Mouse (Mus musculus) E14TG2a.4 (cell line): ENCODE measurements around the gene Plekhh3.

Source experiments
- CTCF ChIP-seq: conservative IDR thresholded peaks from 2 replicates; pipeline ENCODE4 v1.5.1; 2014; ENCODE audit warnings: low read length
- NANOG ChIP-seq: IDR thresholded peaks from 2 replicates; pipeline ENCODE4 v1.6.1; 2014; ENCODE audit warnings: borderline replicate concordance, low read length, mixed read lengths
- POU5F1 ChIP-seq: IDR thresholded peaks from 2 replicates; pipeline ENCODE4 v1.6.1; 2014; ENCODE audit warnings: low read length, borderline replicate concordance

DNA sequence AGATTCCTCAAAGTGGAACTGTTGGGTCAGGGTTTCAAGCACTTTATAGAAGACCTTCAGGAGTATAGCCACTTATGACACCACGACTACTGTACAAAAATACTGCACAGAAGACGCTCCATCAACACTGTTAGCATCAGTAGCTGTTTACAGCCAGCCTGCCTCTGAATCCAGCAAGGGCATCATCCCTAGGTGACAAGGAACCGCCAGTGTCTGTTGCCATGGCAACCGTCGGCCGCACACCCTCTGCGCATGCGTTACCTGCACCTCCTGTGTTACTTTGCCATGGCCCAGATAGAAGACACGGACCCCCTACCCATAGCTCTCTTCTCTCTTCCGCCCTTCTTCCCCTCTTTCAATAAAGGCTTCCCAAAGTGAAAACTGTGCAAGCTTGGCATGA lies 24.8 kb downstream of the Plekhh3 start:
- TF ChIP-seq CTCF: no peak
- no peak for TF ChIP-seq POU5F1
- no peak for TF ChIP-seq NANOG
